Mouse (Mus musculus): ENCODE measurements around the gene Ak1. TPM values are rescaled to one million over a fixed set of nuclear protein-coding genes. Genes with fewer than 3 reads are reported as not detected.

Ak1 gene
- polyA plus RNA-seq, 1 experiment from 2014 or later, result 42.0 TPM

DNA sequence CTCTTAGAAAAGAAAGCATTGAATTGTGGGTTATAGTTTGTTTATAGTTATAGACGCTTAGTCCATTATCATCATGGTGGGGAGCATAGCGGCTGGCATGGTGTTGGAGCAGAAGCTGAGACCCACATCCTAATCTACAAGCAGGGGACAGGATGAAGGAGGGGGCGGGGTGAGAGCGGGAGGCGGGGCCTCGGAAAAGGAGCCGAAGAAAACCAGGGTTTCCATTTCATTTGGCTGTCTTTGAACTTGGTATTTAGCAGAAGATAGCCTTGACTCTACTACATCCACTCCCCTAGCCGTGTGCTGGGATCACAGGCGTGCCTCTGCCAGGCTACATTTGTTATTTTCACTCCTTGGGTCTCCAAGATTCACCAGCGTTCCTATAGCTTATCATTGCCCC lies 16.9 kb upstream of the Ak1 start:
- Histone ChIP-seq H3K27ac (no peak overlapping the region), H3K9me3 (no peaks in the 10 kb centered on the region), H3K4me3 (no peak overlapping the region), H3K4me1 (peaks cover 44% of the 10 kb centered on the region), H3K9ac (no peak overlapping the region), H3K4me2 (replicated peaks) (no peak overlapping the region), H3K36me3 (no peaks in the 10 kb centered on the region), H3K27me3 (no peaks in the 10 kb centered on the region)
- ATAC-seq (ENCODE audit: low FRiP score, low read depth), result no peak
- WGBS, result 44% methylated on average over 10 of the region's 10 CpGs

DNA sequence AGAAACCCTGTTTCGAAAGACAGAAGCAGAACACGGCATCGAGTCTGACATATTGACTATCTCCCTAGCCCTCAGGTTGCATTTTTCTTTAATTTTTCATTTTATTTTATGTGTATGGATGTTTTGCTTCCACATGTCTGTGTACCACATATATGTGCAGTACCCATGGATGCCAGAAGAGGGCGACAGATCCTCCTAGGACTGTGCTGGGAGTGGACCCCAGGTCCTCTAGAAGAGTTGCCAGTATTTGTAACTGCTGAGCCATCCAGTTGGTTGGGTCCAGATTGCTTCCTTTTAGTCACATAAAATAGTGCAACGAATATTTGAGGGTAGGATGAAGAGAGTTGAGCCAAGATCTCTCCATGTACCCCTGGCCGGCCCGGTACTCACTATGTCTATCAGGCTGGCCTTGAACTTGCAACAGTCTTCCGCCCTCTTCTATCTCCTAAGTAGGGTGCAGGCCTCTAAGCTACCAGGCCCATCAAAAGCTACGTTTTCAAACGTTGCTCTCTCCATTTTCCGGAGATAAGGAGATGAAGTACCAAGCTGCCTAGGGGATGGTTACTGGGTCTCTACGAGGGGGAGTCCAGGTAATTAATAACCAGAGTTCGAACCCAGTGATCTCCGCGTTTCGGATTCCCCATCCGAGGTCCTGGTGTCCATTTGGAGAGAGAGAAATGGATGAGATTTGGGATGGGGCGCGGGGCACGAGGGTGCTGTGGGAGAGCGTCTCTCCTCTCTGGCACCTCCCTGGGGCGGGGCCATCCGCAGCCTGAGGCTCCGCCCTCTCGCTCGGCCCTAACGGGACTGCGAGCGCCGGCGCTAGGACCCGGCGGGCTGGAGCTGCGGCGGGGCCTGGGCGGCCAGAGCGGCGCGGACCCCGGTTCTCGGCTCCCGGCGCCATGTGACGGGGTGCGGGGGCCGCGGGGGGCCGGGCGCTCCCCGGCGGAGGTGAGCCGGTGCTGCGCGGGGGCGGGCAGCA lies 15.1 kb upstream of the Ak1 start:
- WGBS, result 12% methylated on average over 48 of the region's 55 CpGs
- Histone ChIP-seq H3K4me1 (peaks cover 51% of the 10 kb centered on the region), H3K27me3 (no peaks in the 10 kb centered on the region), H3K9me3 (no peaks in the 10 kb centered on the region), H3K9ac (peak overlapping the region; percentile 87), H3K4me2 (replicated peaks) (peak overlapping the region; percentile 86), H3K36me3 (no peaks in the 10 kb centered on the region), H3K27ac (no peak overlapping the region), H3K4me3 (peak overlapping the region; percentile 77)
- ATAC-seq (ENCODE audit: low FRiP score, low read depth), result peak; percentile 78

DNA sequence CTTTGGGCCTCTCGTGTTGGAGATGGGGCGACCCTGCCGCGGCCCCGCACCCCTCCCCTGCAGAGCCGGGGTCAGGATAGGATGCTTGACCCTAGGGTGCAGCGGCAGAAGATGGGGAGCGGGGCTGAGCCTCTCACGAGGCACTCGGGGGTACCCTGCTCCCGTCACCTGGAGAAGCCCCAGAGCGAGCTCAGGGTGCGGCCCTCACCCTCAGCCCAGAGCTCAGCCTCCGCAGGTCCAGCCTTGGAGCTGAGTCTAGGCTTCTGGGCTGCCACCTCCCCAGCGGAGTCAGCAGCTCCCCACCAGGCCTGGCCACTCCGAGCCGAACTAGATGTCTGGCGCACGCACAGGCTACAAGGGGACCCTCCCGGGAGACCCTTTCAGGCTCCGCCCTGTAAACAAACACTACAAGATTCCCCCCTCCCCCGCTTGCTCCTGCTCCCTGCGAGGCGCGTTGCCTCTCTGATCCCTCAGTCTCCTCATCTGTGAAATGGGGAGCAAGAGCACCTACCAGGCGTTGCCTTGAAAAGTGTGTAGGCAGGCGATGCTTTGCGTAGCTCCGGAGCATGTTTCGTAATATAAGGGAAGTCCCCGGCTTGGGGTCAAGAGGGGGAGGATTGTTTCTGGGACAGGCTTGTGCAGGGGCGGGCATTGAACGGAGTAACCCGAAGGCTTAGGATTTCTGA lies 14.2 kb upstream of the Ak1 start:
- H3K4me1 ChIP-seq, result peaks cover 44% of the 10 kb centered on the region
- peak overlapping the region; percentile 86 for H3K4me2 ChIP-seq (replicated peaks)
- peak overlapping the region; percentile 28; the same call in 1 of the 2 replicates for H3K27ac ChIP-seq
- WGBS, result 7% methylated on average over 34 of the region's 34 CpGs
- no peaks in the 10 kb centered on the region for H3K27me3 ChIP-seq
- peak overlapping the region; percentile 87 for H3K9ac ChIP-seq
- H3K9me3 ChIP-seq, result no peaks in the 10 kb centered on the region
- H3K36me3 ChIP-seq, result peaks cover 5% of the 10 kb centered on the region
- H3K4me3 ChIP-seq, result peak overlapping the region; percentile 77
- peak; percentile 22 for ATAC-seq (ENCODE audit: low FRiP score, low read depth)

DNA sequence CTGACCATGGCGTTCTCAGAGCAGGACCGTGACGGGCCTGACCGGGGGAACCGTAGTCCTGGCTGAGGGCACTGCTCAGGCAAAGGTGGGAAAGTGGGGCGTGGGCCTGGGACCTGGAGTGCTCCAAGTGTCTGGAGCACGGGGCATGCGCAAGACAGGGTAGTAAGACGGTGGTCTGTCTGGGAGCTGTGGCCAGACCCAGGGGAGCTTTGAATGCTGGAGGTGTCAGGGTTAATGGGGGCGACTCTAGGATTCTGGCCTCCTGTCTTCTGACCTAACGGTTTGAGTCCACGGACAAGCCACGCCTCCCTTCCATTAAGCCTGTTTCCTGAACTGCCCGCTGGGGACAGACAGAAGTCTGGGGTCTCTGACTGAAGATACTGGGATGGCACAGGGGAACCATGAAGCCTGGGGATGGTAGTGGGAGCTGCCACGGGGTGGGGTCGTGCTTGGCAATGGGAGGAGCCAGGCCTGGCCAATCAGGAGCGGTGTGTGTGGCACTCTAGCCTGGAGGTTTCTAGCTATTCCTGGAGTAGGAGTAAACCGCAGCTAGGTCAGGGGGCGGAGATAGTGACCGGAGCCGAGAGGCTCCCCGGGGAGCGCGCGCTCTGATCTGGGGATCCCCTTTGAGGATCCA lies 13.3 kb upstream of the Ak1 start:
- peak overlapping the region; percentile 55; the same call in 1 of the 2 replicates for H3K27ac ChIP-seq
- ATAC-seq (ENCODE audit: low FRiP score, low read depth), result peak; percentile 45; the same call in 1 of the 2 replicates
- WGBS, result 4% methylated on average over 25 of the region's 25 CpGs
- H3K4me3 ChIP-seq, result peak overlapping the region; percentile 77
- H3K4me2 ChIP-seq (replicated peaks), result peak overlapping the region; percentile 86
- H3K36me3 ChIP-seq, result peaks cover 13% of the 10 kb centered on the region
- H3K4me1 ChIP-seq, result peaks cover 42% of the 10 kb centered on the region
- H3K9me3 ChIP-seq, result no peaks in the 10 kb centered on the region
- H3K9ac ChIP-seq, result peak overlapping the region; percentile 87; the same call in 1 of the 2 replicates
- no peaks in the 10 kb centered on the region for H3K27me3 ChIP-seq

DNA sequence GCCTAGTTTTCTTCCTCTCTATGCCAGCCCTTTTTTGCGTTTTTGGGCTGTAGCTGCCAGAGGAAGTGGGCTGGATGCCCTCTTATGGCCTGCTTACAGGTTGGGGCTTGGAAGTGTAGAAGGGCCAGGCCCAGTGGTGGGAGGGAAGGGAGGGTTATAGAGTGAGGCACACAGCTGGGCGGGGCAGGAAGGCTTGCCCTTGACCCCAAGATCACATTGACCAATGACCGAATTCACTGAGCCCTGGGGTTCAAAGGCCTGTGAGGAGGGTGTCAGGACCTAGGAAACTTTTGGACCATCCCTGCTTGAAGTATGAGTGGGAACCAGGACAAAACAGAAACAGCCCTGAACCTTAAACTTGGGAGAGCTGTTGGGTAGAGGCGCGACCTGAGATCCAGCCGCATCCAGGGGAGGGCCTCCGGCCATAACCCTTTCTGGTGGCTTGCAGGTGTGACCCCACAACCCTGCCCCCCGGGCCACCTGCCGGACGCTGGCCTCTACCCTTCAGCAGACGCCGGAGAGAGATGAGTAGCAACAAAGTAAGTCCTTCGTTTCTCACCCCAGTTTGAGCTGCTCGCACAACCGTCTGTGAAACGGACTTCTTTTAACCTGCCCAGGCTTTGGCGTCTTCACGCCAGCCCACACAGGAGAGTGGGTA lies 12.7 kb upstream of the Ak1 start:
- peak overlapping the region; percentile 27; the same call in 1 of the 2 replicates for H3K9ac ChIP-seq
- H3K4me3 ChIP-seq, result peak overlapping the region; percentile 77
- peak overlapping the region; percentile 55; the same call in 1 of the 2 replicates for H3K27ac ChIP-seq
- peaks cover 19% of the 10 kb centered on the region for H3K36me3 ChIP-seq
- ATAC-seq (ENCODE audit: low FRiP score, low read depth), result no peak
- no peaks in the 10 kb centered on the region for H3K27me3 ChIP-seq
- peaks cover 42% of the 10 kb centered on the region for H3K4me1 ChIP-seq
- WGBS, result 43% methylated on average over 18 of the region's 18 CpGs
- no peaks in the 10 kb centered on the region for H3K9me3 ChIP-seq
- H3K4me2 ChIP-seq (replicated peaks), result peak overlapping the region; percentile 86

DNA sequence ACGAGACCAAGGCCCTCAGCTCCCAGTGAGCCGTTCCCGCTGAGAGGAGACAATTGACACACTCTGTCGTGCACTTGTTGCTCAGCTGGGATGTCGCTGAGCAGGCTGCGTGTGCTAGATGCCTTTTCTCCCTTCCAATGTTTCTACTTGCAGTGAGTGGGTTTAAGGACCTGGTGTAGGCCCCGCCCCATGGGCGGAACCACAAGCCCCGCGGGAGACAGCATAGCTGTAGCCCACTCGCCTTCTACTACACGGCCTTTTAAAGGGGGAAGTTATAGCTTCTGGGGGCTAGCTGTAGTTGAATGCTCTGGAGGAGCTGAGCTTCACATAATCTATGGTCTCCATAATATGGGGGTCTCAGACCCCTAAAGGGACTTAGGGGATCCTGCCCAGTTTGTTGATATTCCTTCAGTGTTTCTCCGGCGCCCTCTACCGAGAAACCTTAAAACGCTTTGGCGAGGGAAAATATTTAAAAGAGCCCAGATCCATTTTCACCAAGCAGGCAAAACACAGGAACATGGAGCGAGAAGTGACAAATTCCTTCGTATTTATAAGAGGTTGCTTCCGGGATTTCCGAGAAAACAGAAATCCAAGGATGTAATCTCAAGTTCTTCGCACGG lies 10.8 kb upstream of the Ak1 start:
- 16% methylated on average over 23 of the region's 23 CpGs for WGBS
- Histone ChIP-seq H3K9ac (peak overlapping the region; percentile 20; the same call in 1 of the 2 replicates), H3K27me3 (no peaks in the 10 kb centered on the region), H3K9me3 (no peaks in the 10 kb centered on the region), H3K4me2 (replicated peaks) (peak overlapping the region; percentile 64), H3K27ac (peak overlapping the region; percentile 23; the same call in 1 of the 2 replicates), H3K4me1 (peaks cover 42% of the 10 kb centered on the region), H3K36me3 (peaks cover 33% of the 10 kb centered on the region), H3K4me3 (peak overlapping the region; percentile 42)
- no peak for ATAC-seq (ENCODE audit: low FRiP score, low read depth)

DNA sequence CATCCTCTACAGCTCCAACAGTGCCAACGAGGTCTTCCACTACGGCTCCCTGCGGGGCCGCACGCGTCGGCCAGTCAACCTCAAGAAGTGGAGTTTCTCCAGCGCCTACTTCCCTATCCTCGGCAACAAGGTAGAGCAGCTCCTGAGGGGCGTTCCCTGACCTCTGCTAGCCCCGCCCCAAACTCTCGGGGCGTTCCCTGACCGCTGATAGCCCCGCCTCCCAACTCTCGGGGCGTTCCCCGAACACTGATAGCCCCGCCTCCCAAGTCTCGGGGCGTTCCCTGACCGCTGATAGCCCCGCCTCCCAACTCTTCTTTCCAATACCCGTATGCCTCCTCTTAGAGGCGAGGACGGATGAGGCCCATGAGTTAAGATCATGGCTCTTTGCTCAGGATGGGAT lies 9.3 kb upstream of the Ak1 start:
- ATAC-seq (ENCODE audit: low FRiP score, low read depth), result no peak
- H3K4me2 ChIP-seq (replicated peaks), result no peak overlapping the region
- peaks cover 38% of the 10 kb centered on the region for H3K4me1 ChIP-seq
- no peak overlapping the region for H3K27ac ChIP-seq
- H3K9me3 ChIP-seq, result peaks cover 4% of the 10 kb centered on the region; the same call in 1 of the 2 replicates
- no peak overlapping the region for H3K9ac ChIP-seq
- peaks cover 47% of the 10 kb centered on the region for H3K36me3 ChIP-seq
- no peak overlapping the region for H3K4me3 ChIP-seq
- H3K27me3 ChIP-seq, result no peaks in the 10 kb centered on the region
- 67% methylated on average over 26 of the region's 26 CpGs for WGBS

DNA sequence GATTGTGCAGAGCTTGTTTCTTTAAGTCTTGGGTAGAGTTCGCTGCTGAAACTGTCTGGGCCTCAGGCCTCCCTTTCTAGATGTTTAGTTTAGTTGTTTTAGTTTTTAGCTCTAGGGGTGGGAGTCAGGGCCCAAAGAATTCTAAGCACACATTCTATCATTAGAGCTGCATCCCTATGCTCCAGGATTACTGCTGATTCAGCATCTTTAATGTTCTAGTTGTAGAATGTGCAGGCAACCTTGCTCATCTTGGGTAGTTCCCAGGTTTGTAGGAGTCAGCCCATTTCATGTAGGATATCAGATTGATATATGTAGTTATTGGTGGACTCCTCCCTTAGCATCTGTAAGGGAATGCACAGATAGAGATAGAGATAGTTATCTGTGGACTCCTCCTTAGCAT lies 4.4 kb upstream of the Ak1 start:
- H3K9me3 ChIP-seq, result peaks cover 4% of the 10 kb centered on the region; the same call in 1 of the 2 replicates
- H3K27ac ChIP-seq, result no peak overlapping the region
- ATAC-seq (ENCODE audit: low FRiP score, low read depth), result no peak
- H3K27me3 ChIP-seq, result no peaks in the 10 kb centered on the region
- 97% methylated on average over 1 of the region's 1 CpGs for WGBS
- H3K4me1 ChIP-seq, result peaks cover 38% of the 10 kb centered on the region
- no peak overlapping the region for H3K9ac ChIP-seq
- no peak overlapping the region for H3K4me2 ChIP-seq (replicated peaks)
- H3K4me3 ChIP-seq, result no peak overlapping the region
- peaks cover 64% of the 10 kb centered on the region for H3K36me3 ChIP-seq

DNA sequence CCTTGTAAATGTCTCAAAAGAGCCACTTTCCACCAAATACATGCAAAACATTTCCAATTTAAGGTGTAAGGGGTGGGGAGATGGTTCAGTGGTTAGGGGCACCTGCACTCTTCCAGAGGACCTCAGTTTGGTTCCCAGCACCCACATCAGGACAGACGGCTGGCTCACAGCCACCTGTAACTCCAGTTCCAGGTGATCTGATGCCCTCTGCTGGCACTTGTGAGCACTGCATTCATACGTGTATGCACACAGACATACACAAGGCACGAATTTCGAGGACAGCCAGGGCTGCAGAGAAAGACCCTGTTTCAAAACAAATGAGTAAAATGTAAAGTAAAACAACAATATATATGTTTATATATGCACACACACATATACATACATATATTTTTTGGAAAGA lies 4.0 kb upstream of the Ak1 start:
- Histone ChIP-seq H3K4me1 (peaks cover 40% of the 10 kb centered on the region), H3K4me2 (replicated peaks) (no peak overlapping the region), H3K4me3 (no peak overlapping the region), H3K9ac (no peak overlapping the region), H3K27me3 (no peaks in the 10 kb centered on the region), H3K9me3 (peaks cover 4% of the 10 kb centered on the region; the same call in 1 of the 2 replicates), H3K27ac (no peak overlapping the region), H3K36me3 (peaks cover 59% of the 10 kb centered on the region)
- 95% methylated on average over 4 of the region's 4 CpGs for WGBS
- no peak for ATAC-seq (ENCODE audit: low FRiP score, low read depth)

DNA sequence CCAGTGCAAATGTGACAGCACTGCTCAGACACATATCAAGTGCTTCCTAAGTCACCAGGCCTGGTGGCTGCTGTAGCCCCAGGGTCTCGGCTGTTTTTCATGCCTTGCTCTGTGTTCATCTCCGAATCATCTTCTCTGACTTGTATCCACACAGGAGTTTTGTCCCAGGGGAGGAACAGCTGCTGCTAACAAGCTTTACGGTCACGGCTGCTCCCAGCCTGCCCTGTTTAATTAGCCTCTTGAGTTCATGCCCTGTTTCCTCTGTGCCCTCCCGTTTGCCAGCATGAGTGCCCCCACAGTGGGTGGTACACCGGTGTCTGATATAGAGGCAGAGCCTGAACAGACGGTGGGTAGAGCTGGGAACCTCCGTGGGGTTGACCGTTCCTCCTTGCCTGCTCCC lies 3.5 kb upstream of the Ak1 start:
- H3K9me3 ChIP-seq, result peaks cover 4% of the 10 kb centered on the region; the same call in 1 of the 2 replicates
- ATAC-seq (ENCODE audit: low FRiP score, low read depth), result no peak
- H3K9ac ChIP-seq, result no peak overlapping the region
- 69% methylated on average over 9 of the region's 9 CpGs for WGBS
- H3K4me2 ChIP-seq (replicated peaks), result no peak overlapping the region
- H3K36me3 ChIP-seq, result peaks cover 55% of the 10 kb centered on the region
- no peak overlapping the region for H3K4me3 ChIP-seq
- no peaks in the 10 kb centered on the region for H3K27me3 ChIP-seq
- peaks cover 40% of the 10 kb centered on the region for H3K4me1 ChIP-seq
- H3K27ac ChIP-seq, result no peak overlapping the region
